Mouse (Mus musculus) hindbrain, embryonic 15.5 days (tissue): Measurements from ENCODE around the gene Ccdc120. TPM values are rescaled to one million over a fixed set of nuclear protein-coding genes. Genes with fewer than 3 reads are reported as not detected.

Source experiments
- ATAC-seq: fragments of 200-750 bp; cut with Nextera tagmentation; 2 replicates; pipeline ENCODE4 v1.8.0; 2017; ENCODE audit warnings: low read depth, moderate number of reproducible peaks, moderate TSS enrichment; ENCODE audit not compliant: low FRiP score
- H3K27ac ChIP-seq: fragments of 300-500 bp; sonication (generic); replicated peaks from 2 replicates; pipeline ENCODE4 v1.5.1; 2015; ENCODE audit warnings: mild to moderate bottlenecking, inconsistent platforms
- H3K27me3 ChIP-seq: fragments of 300-500 bp; sonication (generic); 2 replicates; pipeline ENCODE4 v1.6.1; 2015; ENCODE audit warnings: control low read depth, inconsistent platforms
- H3K36me3 ChIP-seq: fragments of 300-500 bp; sonication (generic); 2 replicates; pipeline ENCODE4 v1.6.1; 2015; ENCODE audit warnings: control low read depth, inconsistent platforms
- H3K4me1 ChIP-seq: fragments of 300-500 bp; sonication (generic); replicated peaks from 2 replicates; pipeline ENCODE4 v1.6.1; 2015; ENCODE audit warnings: control low read depth, inconsistent platforms
- H3K4me2 ChIP-seq: fragments of 300-500 bp; sonication (generic); 2 replicates; pipeline ENCODE4 v1.6.1; 2015; ENCODE audit warnings: moderate library complexity, mild to moderate bottlenecking, inconsistent platforms
- H3K4me3 ChIP-seq: fragments of 300-500 bp; sonication (generic); 2 replicates; pipeline ENCODE4 v1.5.1; 2015; ENCODE audit warnings: mild to moderate bottlenecking, inconsistent platforms
- H3K9ac ChIP-seq: fragments of 300-500 bp; sonication (generic); 2 replicates; pipeline ENCODE4 v1.6.1; 2015; ENCODE audit warnings: inconsistent platforms
- H3K9me3 ChIP-seq: fragments of 300-500 bp; sonication (generic); 2 replicates; pipeline ENCODE4 v1.6.1; 2016; ENCODE audit warnings: control low read depth, inconsistent platforms
- WGBS: fragments of 180-500 bp; shearing (Covaris S2); methylation state at CpG from one replicate; pipeline ENCODE4 v1.1.7; 2015; 5-methylcytosine and 5-hydroxymethylcytosine counted together
- polyA plus RNA-seq: library from polyadenylated mRNA; unstranded; fragments of >200 nt; fragmentation: Nextera tagmentation; extraction: Ambion mirVana; gene quantifications from 2 replicates; pipeline ENCODE4 v1.2.1, GENCODE M21; 2015

Ccdc120 gene
- polyA plus RNA-seq, 1 experiment from 2014 or later = 66.1 TPM

- no peaks in the 10 kb centered on the region for H3K36me3 ChIP-seq
- no peak overlapping the region for H3K9ac ChIP-seq
- H3K9me3 ChIP-seq = no peaks in the 10 kb centered on the region
- 59% methylated on average over 5 of the region's 5 CpGs for WGBS
- no peak overlapping the region for H3K27ac ChIP-seq
- H3K4me1 ChIP-seq = no peaks in the 10 kb centered on the region
- no peak for ATAC-seq
- no peaks in the 10 kb centered on the region for H3K27me3 ChIP-seq
- no peak overlapping the region for H3K4me2 ChIP-seq
- H3K4me3 ChIP-seq = no peak overlapping the region
Measured at GRCm38 (mm10) chrX:7743470-7743869, 7.2 kb downstream of the Ccdc120 start.

GRCm38 (mm10) chrX:7741103-7741502, 9.6 kb downstream of the Ccdc120 start:
- 81% methylated on average over 5 of the region's 5 CpGs for WGBS
- Histone ChIP-seq H3K36me3 (no peaks in the 10 kb centered on the region), H3K27ac (no peak overlapping the region), H3K4me1 (no peaks in the 10 kb centered on the region), H3K4me3 (no peak overlapping the region), H3K27me3 (no peaks in the 10 kb centered on the region), H3K4me2 (no peak overlapping the region), H3K9ac (no peak overlapping the region), H3K9me3 (no peaks in the 10 kb centered on the region)
- no peak for ATAC-seq

GRCm38 (mm10) chrX:7740082-7740819, 10.5 kb downstream of the Ccdc120 start:
- 80% methylated on average over 10 of the region's 10 CpGs for WGBS
- Histone ChIP-seq H3K27me3 (no peaks in the 10 kb centered on the region), H3K36me3 (no peaks in the 10 kb centered on the region), H3K9ac (no peak overlapping the region), H3K9me3 (no peaks in the 10 kb centered on the region), H3K4me3 (no peak overlapping the region), H3K27ac (no peak overlapping the region), H3K4me2 (no peak overlapping the region), H3K4me1 (no peaks in the 10 kb centered on the region)
- no peak for ATAC-seq

- Histone ChIP-seq H3K4me2 (no peak overlapping the region), H3K27me3 (no peaks in the 10 kb centered on the region), H3K36me3 (no peaks in the 10 kb centered on the region), H3K27ac (no peak overlapping the region), H3K9me3 (no peaks in the 10 kb centered on the region), H3K4me3 (no peak overlapping the region), H3K9ac (no peak overlapping the region), H3K4me1 (no peaks in the 10 kb centered on the region)
- 0 out of 2 replicates have a peak, but pooled peaks have one; percentile 8 for ATAC-seq
- 70% methylated on average over 14 of the region's 14 CpGs for WGBS
Measured at GRCm38 (mm10) chrX:7739336-7740081, 11.2 kb downstream of the Ccdc120 start.

- Histone ChIP-seq H3K36me3 (no peaks in the 10 kb centered on the region), H3K27me3 (no peaks in the 10 kb centered on the region), H3K9me3 (no peaks in the 10 kb centered on the region), H3K4me2 (no peak overlapping the region), H3K4me1 (peaks cover 10% of the 10 kb centered on the region), H3K9ac (no peak overlapping the region), H3K27ac (no peak overlapping the region), H3K4me3 (no peak overlapping the region)
- WGBS = 31% methylated on average over 24 of the region's 26 CpGs
- ATAC-seq = no peak
Measured at GRCm38 (mm10) chrX:7733571-7734156, 17.0 kb downstream of the Ccdc120 start.

GRCm38 (mm10) chrX:7728922-7729265, 21.8 kb downstream of the Ccdc120 start:
- no peaks in the 10 kb centered on the region for H3K9me3 ChIP-seq
- WGBS = 44% methylated on average over 4 of the region's 4 CpGs
- H3K4me2 ChIP-seq = peak overlapping the region; percentile 59
- H3K36me3 ChIP-seq = 0 out of 2 replicates have a peak, but pooled peaks cover 4% of the 10 kb centered on the region
- peaks cover 13% of the 10 kb centered on the region for H3K4me1 ChIP-seq
- H3K9ac ChIP-seq = peak overlapping the region; percentile 53
- no peaks in the 10 kb centered on the region for H3K27me3 ChIP-seq
- H3K27ac ChIP-seq = peak overlapping the region; percentile 86
- ATAC-seq = no peak; the same call in 1 of the 2 replicates
- H3K4me3 ChIP-seq = peak overlapping the region; percentile 54

- Histone ChIP-seq H3K36me3 (0 out of 2 replicates have a peak, but pooled peaks cover 4% of the 10 kb centered on the region), H3K9ac (peak within 1 kb of the TSS; percentile 53), H3K27me3 (no peaks in the 10 kb centered on the region), H3K9me3 (no peaks in the 10 kb centered on the region), H3K27ac (peak within 1 kb of the TSS; percentile 86), H3K4me1 (peaks cover 13% of the 10 kb centered on the region), H3K4me2 (peak within 1 kb of the TSS; percentile 59), H3K4me3 (peak within 1 kb of the TSS; percentile 54)
- peak; percentile 95 for ATAC-seq
- WGBS = 24% methylated on average over 42 of the region's 42 CpGs
Measured at GRCm38 (mm10) chrX:7728215-7728921, 22.3 kb downstream of the Ccdc120 start, which contains the start of gene Praf2. TSS of gene Praf2 (plus strand) at chrX:7728439.

- Histone ChIP-seq H3K4me3 (no peak overlapping the region), H3K9me3 (no peaks in the 10 kb centered on the region), H3K4me1 (peaks cover 20% of the 10 kb centered on the region), H3K36me3 (0 out of 2 replicates have a peak, but pooled peaks cover 4% of the 10 kb centered on the region), H3K4me2 (no peak overlapping the region), H3K9ac (no peak overlapping the region), H3K27ac (no peak overlapping the region), H3K27me3 (no peaks in the 10 kb centered on the region)
- ATAC-seq = no peak
- 92% methylated on average over 13 of the region's 13 CpGs for WGBS
Measured at GRCm38 (mm10) chrX:7727176-7727575, 23.5 kb downstream of the Ccdc120 start.

GRCm38 (mm10) chrX:7725841-7726240, 24.9 kb downstream of the Ccdc120 start:
- 89% methylated on average over 12 of the region's 12 CpGs for WGBS
- H3K9ac ChIP-seq = no peak overlapping the region
- no peaks in the 10 kb centered on the region for H3K9me3 ChIP-seq
- H3K4me1 ChIP-seq = peaks cover 20% of the 10 kb centered on the region
- H3K36me3 ChIP-seq = 0 out of 2 replicates have a peak, but pooled peaks cover 4% of the 10 kb centered on the region
- no peak overlapping the region for H3K4me2 ChIP-seq
- no peak for ATAC-seq
- no peaks in the 10 kb centered on the region for H3K27me3 ChIP-seq
- no peak overlapping the region for H3K27ac ChIP-seq
- H3K4me3 ChIP-seq = no peak overlapping the region

- no peak for ATAC-seq
- WGBS = 81% methylated on average over 7 of the region's 7 CpGs
- H3K36me3 ChIP-seq = 0 out of 2 replicates have a peak, but pooled peaks cover 4% of the 10 kb centered on the region
- H3K9ac ChIP-seq = no peak overlapping the region
- H3K4me2 ChIP-seq = no peak overlapping the region
- peaks cover 13% of the 10 kb centered on the region for H3K4me1 ChIP-seq
- no peak overlapping the region for H3K27ac ChIP-seq
- H3K9me3 ChIP-seq = no peaks in the 10 kb centered on the region
- no peaks in the 10 kb centered on the region for H3K27me3 ChIP-seq
- H3K4me3 ChIP-seq = no peak overlapping the region
Measured at GRCm38 (mm10) chrX:7724135-7724534, 26.6 kb downstream of the Ccdc120 start.

- peaks cover 7% of the 10 kb centered on the region for H3K4me1 ChIP-seq
- 0 out of 2 replicates have a peak, but pooled peaks cover 4% of the 10 kb centered on the region for H3K36me3 ChIP-seq
- peak overlapping the region; percentile 67 for H3K4me2 ChIP-seq
- no peak for ATAC-seq
- WGBS = 34% methylated on average over 4 of the region's 4 CpGs
- peak overlapping the region; percentile 54 for H3K4me3 ChIP-seq
- H3K27me3 ChIP-seq = no peaks in the 10 kb centered on the region
- H3K27ac ChIP-seq = no peak overlapping the region
- peak overlapping the region; percentile 50; the same call in 1 of the 2 replicates for H3K9ac ChIP-seq
- H3K9me3 ChIP-seq = no peaks in the 10 kb centered on the region
Measured at GRCm38 (mm10) chrX:7722691-7723090, 28.0 kb downstream of the Ccdc120 start.
